In the genomic region with DNA sequence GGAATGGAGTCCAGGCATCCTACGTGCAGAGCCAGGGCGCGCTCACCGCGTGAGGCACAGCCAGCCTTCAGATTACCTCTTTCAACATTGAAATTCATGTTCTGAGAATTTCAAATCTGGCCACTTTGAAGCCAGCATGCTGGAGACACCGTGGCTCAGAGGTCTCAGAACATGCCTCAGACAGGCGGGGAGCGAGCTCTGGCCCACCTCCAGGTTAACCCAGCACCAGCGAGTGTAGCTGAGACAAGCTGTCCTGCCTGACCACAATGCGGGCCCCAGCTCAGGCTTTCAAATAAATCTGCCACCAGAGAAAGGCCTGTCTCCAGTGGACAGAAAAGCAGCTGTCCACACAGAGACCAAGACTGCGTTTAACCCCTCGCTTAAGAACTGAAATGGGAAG, we compare ENCODE assay signal across 11 mouse cellular contexts.
DNase-seq lines count a peak whose midpoint lies in the region; ATAC-seq lines count a peak whose summit lies in the region.
"Had no signal": no experiment of that assay in that cellular context is flagged by ENCODE, and none has a peak within 500 bp of the region (broad histone marks: within the 10 kb centered on the region; RNA-seq: fewer than 3 reads in every experiment).

No protein-coding gene starts in this region.

- ATAC-seq in forebrain, embryonic 14.5 days: no peak
- ATAC-seq in forebrain, embryonic 16.5 days: no peak
- ATAC-seq in neural tube, embryonic 11.5 days (ENCODE audit: insufficient read depth, low FRiP score, low TSS enrichment): no peak

- no peak overlapping the region for H3K9ac ChIP-seq in forebrain, embryonic 14.5 days (ENCODE audit: low read length)
- no peak overlapping the region for H3K9ac ChIP-seq in forebrain, embryonic 16.5 days (replicated peaks; ENCODE audit: low read depth, low read length)
- no peak overlapping the region for H3K9ac ChIP-seq in neural tube, embryonic 11.5 days (ENCODE audit: low read length)
- H3K9ac ChIP-seq: lung, embryonic 15.5 days had no signal

- H3K27me3 ChIP-seq in forebrain, embryonic 14.5 days (replicated peaks; ENCODE audit: control insufficient read depth, insufficient read depth, low read length): no peaks in the 10 kb centered on the region
- H3K27me3 ChIP-seq in forebrain, embryonic 16.5 days (replicated peaks; ENCODE audit: control insufficient read depth, insufficient read depth, low read length): no peaks in the 10 kb centered on the region
- no peaks in the 10 kb centered on the region for H3K27me3 ChIP-seq in neural tube, embryonic 11.5 days (ENCODE audit: control insufficient read depth, insufficient read depth, low read length)
- H3K27me3 ChIP-seq: CH12.LX; lung, embryonic 15.5 days had no signal

- peak overlapping the region; percentile 63 for H3K27ac ChIP-seq in forebrain, embryonic 14.5 days (ENCODE audit: low read depth, low read length)
- H3K27ac ChIP-seq in forebrain, embryonic 16.5 days (ENCODE audit: low read length): no peak overlapping the region
- peak overlapping the region; percentile 39; the same call in 1 of the 2 replicates for H3K27ac ChIP-seq in neural tube, embryonic 11.5 days (ENCODE audit: low read depth, low read length)
- H3K27ac ChIP-seq: lung, embryonic 15.5 days had no signal

- 79% methylated on average over 12 of the region's 12 CpGs for WGBS in forebrain, embryonic 14.5 days
- 61% methylated on average over 12 of the region's 12 CpGs for WGBS in forebrain, embryonic 16.5 days
- 85% methylated on average over 12 of the region's 12 CpGs for WGBS in neural tube, embryonic 11.5 days

- no peaks in the 10 kb centered on the region for H3K4me1 ChIP-seq in forebrain, embryonic 14.5 days (ENCODE audit: control insufficient read depth, insufficient read depth, low read length)
- no peaks in the 10 kb centered on the region; the same call in 1 of the 2 replicates for H3K4me1 ChIP-seq in forebrain, embryonic 16.5 days (replicated peaks; ENCODE audit: control insufficient read depth, insufficient read depth, low read length)
- no peaks in the 10 kb centered on the region; the same call in 1 of the 2 replicates for H3K4me1 ChIP-seq in neural tube, embryonic 11.5 days (ENCODE audit: control insufficient read depth, insufficient read depth, low read length)
- H3K4me1 ChIP-seq: lung, embryonic 15.5 days had no signal

- H3K4me3 ChIP-seq in forebrain, embryonic 14.5 days (ENCODE audit: low read depth, low read length): no peak overlapping the region
- no peak overlapping the region for H3K4me3 ChIP-seq in forebrain, embryonic 16.5 days (replicated peaks; ENCODE audit: low read length)
- H3K4me3 ChIP-seq in neural tube, embryonic 11.5 days (ENCODE audit: low read depth, low read length): no peak overlapping the region
- H3K4me3 ChIP-seq: lung, embryonic 15.5 days had no signal

- H3K4me2 ChIP-seq in forebrain, embryonic 14.5 days (ENCODE audit: low read length): no peak overlapping the region
- H3K4me2 ChIP-seq in forebrain, embryonic 16.5 days (ENCODE audit: low read length): no peak overlapping the region
- H3K4me2 ChIP-seq in neural tube, embryonic 11.5 days (ENCODE audit: low read depth): no peak overlapping the region
- H3K4me2 ChIP-seq: lung, embryonic 15.5 days had no signal

- no peaks in the 10 kb centered on the region for H3K9me3 ChIP-seq in forebrain, embryonic 14.5 days (replicated peaks; ENCODE audit: control insufficient read depth, low read length)
- no peaks in the 10 kb centered on the region for H3K9me3 ChIP-seq in forebrain, embryonic 16.5 days (ENCODE audit: control insufficient read depth, low read length)
- H3K9me3 ChIP-seq in neural tube, embryonic 11.5 days (ENCODE audit: control insufficient read depth, low read length): no peaks in the 10 kb centered on the region
- H3K9me3 ChIP-seq: lung, embryonic 15.5 days had no signal

- no peak for DNase-seq in forebrain, embryonic 14.5 days (ENCODE audit: low spot score)
- DNase-seq in kidney, postnatal 10 days: peak; percentile 55
- no peak for DNase-seq in kidney, adult 18-20 months
- DNase-seq in neural tube, embryonic 11.5 days (ENCODE audit: low spot score): no peak
- DNase-seq in neural tube, embryonic 10.5 days (ENCODE audit: extremely low spot score, low spot score): no peak
- DNase-seq in spleen, postnatal 10 days (ENCODE audit: low spot score in 2 of 2): no peak
- DNase-seq: adrenal gland, postnatal 36 days; heart, postnatal 10 days had no signal

- H3K36me3 ChIP-seq in forebrain, embryonic 14.5 days (ENCODE audit: control insufficient read depth, insufficient read depth, low read length): peaks cover 45% of the 10 kb centered on the region
- no peaks in the 10 kb centered on the region for H3K36me3 ChIP-seq in forebrain, embryonic 16.5 days (ENCODE audit: control insufficient read depth, insufficient read depth)
- H3K36me3 ChIP-seq in neural tube, embryonic 11.5 days (ENCODE audit: control insufficient read depth, insufficient read depth, low read length): peaks cover 7% of the 10 kb centered on the region
